Mouse (Mus musculus): ENCODE data around the gene Ly6g5c.
"Not testable (repeated sequence)": the region's sequence is repeated elsewhere in the genome, so short reads cannot be mapped to it uniquely, and the experiment has no call there.

Gene Ly6g5c

DNA sequence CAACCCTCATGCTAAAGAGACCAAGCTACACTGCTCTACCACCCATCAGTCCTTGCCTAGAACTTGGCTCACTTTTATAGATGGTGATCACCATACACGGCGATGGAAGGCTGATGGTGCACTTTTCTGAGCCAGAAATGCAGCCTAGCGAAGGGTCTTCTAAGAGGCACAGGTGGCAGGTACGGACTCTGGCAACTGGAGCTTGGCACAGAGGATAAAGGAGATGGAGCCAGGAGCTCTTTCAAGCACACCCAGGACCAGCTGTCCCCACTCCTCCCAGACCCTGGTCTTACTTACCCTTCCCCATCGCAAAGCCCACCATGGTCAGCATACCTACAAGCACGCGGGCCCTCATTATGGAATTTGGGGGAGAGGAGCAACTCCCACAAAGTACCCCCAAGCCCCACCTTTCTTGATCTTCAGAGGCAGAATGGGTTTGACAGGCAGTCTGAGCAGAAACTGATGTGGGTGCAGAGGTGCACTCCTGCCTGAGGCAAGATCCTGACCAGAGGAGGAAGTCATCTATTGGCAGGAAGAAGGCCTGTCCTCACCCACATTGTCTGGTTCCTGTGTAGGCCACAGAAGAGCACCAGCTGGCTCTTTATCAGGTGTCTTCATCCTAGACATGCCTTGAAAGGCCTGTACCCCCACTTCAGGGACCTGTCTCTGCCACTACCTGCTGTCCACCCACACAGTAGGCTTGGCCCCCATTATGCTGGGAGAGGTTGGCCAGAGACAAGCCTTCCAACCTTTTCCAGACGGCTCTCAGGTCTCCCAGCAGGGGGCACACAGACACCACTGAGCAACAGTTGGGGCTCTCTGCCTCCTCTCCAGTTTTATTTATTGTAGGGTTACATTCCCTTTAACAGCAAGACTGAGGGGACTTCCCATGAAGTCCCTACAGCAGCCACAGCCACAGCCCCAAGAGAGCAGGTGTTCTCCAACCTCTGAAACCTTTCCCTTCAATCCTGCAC is 7.3 kb downstream of the Ly6g5c start, which contains the start of gene Ly6g5b:
Ly6g5b (minus strand) TSS at position 383 of the 974 bp plus-strand sequence.
- no peak for DNase-seq

DNA sequence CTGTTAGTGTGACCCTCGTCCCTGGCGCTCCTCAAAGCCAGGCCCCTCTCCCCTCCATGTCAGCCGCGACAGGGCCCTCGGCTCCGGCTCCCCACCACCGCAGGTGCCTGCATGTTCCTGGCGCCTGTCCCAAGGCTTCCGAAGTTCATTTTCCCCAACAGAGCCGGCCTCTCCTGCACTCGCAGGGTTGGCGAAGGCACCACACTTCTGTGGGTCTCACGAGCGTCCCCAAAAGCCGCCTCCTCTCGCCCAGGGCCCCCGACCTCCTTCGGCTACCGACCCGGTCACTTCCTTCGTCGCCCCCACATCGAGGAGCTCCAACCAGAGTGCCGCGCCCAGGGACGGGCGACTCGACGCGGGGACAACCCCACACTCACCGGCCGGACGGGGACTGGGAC is 12.7 kb downstream of the Ly6g5c start:
- DNase-seq: no peak

DNA sequence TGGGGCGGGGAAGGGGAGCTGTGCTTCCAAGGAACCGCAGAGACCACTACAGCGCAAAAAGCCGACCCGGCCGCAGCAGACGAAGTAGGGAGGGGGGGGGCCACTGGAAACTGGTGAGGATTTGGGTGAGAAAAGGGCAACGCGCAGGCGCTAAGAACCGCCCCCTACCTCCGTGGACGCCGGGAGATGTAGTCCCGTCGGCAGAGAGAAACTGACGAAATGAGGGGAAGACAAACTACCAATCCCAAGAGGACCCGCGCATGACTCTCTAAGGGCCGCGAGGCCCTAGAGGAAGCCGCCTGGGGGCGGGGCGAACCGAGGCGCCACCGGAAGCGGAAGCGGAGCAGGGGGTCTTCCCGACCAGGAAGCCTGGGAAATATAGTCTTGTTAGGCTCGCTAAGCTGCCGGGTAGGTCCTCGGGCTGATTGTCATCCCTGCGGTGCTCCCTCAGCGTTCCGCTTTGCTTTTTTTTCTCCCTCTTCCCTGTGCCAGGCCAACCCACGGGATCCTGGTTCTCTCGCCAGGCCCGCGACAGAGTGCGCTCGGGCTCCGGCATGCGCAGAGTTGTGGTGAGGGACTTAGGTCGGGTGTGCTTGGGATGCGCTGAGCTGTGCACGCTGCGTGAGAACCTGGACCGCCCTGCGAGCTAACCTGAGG is 13.2 kb downstream of the Ly6g5c start, which contains the start of gene Gpank1:
Gpank1 (plus strand) TSS at position 313 of the 657 bp plus-strand sequence.
- peak; percentile 96 for DNase-seq

DNA sequence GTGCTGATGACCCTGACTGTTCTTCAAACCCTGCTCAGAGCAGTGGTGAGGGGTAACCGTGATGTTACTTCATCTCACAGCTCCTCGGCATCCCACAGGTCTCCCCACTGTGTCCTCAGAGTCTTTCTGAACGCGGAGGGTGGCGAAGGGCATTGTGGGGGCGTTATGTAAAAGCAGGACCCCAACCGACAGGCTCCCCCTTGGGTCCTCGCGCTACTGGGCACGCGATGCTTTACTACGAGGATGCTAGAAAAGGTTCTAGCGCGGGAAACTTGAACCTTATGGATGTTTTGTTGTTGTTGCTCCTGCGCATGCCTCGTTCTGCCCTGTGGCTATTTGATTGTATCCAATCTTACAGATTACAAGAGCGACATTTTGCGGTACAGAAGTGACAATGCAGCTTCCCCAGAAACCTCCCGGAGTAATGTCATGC is 13.8 kb downstream of the Ly6g5c start, which contains the start of gene Csnk2b:
Csnk2b (minus strand) TSS at position 183 of the 433 bp plus-strand sequence.
- peak; percentile 60 for DNase-seq

DNA sequence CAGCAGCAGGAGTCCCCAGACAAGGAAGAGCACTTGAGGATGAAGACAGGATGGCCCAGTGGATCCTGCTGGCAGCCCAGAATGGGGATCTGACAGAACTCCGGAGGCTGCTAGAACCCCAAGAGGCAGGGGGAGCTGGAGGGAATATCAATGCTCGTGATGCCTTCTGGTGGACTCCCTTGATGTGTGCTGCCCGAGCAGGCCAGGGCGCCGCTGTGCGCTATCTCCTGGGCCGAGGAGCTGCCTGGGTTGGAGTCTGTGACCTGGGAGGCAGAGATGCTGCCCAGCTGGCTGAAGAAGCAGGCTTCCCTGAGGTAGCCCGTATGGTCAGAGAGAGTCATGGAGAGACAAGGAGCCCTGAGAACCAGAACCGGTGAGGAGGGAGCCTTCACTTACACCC is 15.2 kb downstream of the Ly6g5c start:
- DNase-seq: not testable (repeated sequence)

DNA sequence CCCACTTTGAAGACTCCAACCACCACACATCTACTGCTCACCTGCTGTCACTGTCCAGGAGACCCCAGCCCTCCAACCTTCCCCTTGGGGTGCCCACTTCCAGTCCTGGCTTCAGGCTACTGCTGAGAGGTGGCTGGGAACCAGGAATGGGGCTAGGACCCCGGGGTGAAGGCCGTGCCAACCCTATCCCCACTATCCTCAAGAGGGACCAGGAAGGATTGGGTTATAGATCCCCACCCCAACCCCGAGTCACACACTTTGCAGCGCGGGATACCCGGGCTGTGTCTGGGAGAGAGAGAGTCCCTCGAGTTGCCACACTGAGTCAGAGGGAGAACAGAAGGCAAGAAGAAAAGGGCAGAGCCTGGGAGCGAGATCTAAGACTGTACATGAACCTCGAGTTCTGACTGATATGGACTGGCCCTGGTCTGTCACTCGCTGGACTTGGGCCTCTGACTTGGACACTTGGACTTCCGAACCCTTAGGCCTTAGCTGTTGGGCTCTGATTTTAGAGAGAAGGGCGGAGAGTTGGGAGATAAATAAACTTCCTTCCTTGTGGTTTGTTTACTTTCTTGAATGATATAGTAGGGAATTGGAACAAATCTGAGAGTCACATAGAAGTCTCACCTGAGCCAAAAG is 16.3 kb downstream of the Ly6g5c start:
- DNase-seq: not testable (repeated sequence)

DNA sequence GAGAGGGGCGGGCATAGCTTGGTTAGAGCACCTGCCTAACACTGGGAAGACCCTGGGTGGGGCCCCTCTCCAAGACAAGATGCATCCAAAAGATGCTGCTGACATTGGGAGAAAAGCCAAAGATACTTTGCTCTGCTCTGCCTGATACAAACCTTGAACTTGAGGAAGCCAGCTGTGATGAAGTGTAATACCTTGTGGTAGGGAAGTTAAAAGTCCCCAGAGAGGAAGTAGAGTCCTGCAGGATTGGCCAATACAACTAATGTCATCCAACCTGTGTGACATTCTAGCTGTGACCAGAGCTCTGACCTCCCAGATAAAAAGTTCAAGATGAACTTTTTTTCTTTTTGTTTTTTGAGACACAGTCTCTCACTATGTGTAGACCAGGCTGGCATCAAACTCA is 17.0 kb downstream of the Ly6g5c start:
- no peak for DNase-seq

DNA sequence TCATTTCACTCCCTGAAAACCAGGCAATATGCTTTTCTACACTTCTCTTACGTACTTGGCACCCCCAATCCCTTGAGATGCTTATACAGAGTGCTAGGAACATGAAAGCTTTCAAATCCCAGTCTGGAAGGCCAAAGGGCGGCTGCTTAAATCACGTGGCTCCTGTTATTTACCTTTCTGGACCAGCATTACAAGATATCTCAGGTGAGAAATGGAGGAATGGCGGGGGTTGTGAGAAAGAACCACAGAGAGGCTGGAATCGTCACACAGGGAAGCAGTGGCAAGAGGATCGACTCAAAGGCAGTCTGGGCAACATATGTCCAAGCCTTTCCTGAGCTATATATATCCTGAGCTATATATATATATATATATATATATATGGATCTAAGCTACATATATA is 17.5 kb downstream of the Ly6g5c start:
- no peak for DNase-seq

DNA sequence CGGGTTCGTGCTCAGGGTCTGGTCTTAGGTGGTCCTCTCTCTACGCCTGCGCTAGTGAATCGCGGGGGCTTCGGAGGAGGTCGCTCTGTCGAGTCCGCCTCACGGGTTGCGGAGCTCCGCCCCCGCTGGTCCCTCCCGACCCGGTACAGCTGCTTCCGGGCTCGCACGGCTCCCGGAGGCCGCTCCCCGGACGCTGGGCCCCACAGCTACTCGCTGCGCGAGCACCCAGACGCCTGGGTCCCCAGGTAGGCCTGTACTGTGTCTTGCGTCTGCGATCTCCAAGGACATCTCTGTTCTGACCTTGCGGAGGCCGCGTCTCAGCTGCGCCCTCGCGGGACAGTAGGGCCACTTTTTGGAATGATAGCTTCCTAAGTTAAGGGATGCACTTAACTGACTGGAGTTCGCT is 18.1 kb downstream of the Ly6g5c start, which contains the start of gene D17H6S53E:
D17H6S53E (plus strand) TSS at position 168 of the 406 bp plus-strand sequence.
- DNase-seq: peak; percentile 73

DNA sequence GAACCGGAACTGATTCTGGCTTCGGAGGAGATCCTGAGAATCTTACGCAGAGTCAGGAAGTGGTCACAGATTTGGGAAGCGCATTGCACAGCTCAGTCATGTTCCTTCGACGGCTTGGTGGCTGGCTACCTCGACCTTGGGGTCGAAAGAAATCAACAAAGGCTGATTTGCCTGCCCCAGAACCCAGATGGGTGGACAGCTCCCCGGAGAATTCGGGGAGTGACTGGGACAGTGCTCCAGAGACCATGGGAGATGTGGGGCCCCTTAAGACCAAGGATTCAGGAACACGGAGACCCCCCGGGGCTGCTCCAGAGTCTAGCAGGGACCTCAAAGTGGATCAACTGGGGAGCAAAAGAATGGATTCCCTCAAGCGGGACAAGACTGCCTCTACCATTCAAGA is 18.9 kb downstream of the Ly6g5c start:
- no peak for DNase-seq

DNA sequence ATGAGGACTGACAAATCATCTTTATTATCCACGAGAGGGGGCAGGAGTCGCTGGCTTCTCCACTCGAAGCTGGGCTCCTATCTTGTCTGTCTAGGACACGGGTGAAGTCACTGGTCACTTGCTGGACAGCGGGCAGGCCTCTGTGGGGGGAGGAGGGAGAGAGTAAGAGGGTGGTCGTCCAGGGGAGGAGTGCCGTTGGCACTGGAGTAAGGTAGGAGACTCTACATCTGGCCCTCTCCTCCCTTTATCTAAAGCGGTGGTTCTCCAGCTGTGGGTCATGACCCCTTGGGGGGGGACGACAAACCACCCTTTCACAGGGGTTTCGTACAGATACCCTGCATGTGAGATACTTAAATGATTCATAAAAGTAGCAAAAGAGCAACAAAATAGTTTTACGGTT is 20.9 kb downstream of the Ly6g5c start:
- DNase-seq: no peak

DNA sequence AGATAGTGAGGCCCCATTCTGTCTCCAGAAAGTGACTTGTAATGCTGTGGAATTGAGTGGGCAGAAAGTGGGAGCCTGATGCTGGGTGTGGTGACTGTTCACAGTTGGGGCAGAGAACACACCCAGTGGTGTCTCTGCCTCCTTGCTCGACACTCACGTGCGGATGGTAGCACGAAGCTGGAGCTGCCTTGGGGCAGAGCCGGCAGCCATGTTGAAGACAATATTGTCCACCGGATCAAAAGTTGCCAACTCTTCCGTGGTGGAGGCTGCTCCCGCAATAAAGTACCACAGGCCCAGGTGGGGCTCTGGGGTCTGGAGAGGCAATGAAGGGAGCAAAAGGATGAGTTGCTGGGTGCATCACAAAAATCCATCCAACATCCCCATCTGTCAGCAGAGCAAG is 23.0 kb downstream of the Ly6g5c start:
- no peak for DNase-seq

DNA sequence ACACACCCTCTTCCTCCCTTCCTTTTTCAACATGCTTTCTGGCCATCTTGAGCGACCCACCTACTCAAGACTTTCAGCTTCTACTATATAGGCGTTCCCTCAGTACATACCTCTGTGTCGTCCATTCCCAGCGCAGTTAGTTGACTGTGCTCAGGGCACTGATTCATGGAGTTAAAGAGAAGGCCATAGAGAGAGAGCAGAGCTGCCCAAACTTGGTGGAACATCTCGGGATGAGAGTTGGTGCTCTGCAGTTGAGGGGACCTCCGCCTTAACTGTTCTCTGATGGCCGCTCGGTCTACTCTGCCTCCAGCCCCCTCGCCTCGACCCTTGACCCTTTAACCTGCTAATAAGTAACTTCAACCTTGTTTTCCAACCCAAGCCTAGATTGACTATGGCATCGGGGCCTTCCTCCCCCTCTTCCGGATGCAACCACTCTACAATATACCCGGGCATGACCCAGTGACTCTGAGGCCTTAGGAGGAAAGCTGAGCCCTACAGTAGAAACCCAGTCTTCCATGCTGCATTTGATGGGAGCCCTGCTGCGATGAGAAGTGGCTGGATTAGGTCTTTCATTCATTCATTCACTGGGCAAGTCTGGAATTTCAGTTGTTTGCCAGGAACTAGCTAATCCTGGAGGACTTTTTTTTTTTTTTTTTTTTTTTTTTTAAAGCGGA is 23.6 kb downstream of the Ly6g5c start, which contains the start of gene Apom:
Apom (minus strand) TSS at position 551 of the 674 bp plus-strand sequence.
- no peak for DNase-seq

DNA sequence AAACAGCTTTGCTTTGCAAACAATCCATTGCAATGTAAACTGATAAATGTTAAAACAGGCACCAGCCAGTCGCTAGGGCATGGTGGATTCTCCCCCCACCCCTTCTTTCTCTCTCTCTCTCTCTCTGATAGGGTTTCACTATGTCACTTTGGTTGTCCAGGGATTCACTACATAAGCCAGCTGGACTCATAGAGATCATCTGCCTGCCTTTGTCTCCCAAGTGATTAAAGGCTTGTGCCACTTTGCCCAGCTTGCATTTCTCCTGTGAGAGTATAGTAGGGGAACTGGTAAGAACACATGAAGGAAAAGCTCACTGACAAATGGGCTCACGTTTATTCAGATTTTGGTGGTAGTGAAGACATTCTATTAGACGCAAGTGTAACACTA is 24.1 kb downstream of the Ly6g5c start:
- DNase-seq: no peak

DNA sequence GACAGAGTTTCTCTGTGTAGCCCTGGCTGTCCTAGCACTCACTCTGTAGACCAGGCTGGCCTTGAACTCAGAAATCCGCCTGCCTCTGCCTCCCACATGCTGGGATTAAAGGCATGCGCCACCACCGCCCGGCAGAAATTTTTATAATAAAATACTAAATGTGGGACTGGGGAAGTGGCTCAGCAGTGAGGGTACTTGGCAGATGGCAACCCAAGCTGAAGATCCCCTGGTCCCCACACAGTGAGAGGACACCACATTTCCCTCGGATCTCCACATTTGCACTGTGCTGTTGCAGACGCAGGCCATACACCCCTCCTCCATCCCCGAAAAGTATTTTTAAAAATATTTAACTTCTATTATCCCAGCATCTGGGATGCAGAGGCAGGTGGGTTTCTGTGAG is 25.4 kb downstream of the Ly6g5c start:
- no peak for DNase-seq

DNA sequence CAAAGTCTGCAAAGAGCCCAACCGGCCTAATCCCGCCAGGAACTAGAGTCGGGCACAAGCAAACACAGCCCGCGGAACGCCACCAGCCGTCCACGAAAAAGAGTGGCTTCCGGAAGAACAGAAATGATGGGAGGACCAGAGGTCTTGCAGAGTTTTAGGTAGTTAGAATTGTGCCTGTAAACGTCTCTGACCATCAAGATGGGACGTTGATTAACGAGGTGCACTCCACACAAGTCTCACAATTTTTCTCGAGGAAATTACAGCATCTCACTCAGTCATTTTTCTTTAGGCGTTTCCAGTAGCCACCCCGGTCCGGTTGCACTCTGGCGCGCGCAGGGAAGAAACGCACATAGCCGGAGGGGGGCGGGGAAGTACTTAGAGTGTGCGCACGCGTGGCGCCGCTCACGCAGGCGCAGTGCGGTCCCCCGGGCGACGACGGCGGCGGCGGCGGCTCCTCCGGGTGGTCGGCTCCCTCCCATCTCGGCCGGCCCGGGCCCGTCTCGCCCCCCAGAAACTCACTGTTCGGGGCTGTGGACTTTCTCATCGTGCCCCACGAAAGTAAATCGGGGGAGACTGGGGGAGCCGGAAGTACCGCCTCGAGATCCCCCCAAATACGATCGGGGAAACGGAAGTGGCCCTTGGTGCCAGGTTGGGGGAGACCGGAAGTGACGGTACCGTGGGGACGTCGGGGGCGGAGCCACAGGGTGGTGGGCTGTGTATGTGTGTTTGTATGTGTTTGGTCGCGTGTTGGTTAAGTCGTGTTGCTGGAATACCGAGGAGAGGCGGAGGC is 26.9 kb downstream of the Ly6g5c start, which contains the start of gene Bag6:
Bag6 (plus strand) TSS at position 378 of the 790 bp plus-strand sequence.
- peak; percentile 96 for DNase-seq

DNA sequence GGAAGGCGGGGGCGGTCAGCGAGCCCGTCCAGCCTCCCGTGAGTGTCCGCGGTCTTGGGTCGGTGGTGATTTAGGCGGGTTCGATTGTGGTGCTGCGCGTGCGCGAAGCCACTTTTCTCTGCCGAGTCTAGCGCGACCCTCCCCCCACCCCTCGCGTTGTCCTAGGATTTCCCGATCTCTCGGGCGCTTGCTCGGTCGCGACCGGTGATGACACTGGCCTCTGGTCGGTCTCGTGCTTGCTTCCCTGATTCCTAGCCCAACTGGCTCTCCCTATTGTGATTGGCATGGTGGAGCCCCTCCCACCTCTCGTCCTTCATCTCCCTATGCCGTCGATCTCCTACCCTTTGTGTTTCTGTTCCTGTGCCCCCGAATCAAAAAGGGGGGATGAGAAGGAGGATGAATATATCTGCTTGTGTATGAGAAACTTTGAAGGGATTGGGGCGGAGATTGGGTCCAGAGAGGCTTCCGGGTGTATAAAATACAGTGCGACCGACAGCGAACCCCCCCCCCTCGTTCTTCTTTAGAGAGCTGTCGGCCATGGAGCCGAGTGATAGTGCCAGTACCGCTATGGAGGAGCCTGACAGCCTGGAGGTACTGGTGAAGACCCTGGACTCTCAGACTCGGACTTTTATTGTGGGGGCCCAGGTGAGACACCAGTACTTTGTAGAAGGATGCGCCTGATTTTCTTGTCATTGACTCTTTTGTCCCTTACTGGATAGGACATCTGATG is 27.7 kb downstream of the Ly6g5c start:
- DNase-seq: no peak

DNA sequence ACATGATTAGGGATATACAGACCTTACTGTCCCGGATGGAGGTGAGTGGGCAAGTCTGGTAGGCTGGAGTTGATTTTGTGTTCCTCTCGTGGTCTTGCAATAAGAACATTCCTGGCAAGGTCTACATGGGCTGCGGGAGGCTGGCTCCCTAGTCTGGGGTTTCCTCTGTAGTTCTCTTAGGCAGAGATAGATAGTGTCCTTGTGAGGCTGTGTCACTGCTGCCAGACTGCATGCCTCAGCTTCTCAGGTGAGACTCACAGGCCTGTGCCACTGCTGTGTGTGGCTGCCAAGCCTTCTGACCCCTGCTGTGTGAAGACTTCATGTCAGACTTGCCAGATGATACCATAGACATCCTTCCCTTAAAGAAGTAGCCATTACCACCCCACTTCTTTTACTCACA is 31.2 kb downstream of the Ly6g5c start:
- no peak for DNase-seq

DNA sequence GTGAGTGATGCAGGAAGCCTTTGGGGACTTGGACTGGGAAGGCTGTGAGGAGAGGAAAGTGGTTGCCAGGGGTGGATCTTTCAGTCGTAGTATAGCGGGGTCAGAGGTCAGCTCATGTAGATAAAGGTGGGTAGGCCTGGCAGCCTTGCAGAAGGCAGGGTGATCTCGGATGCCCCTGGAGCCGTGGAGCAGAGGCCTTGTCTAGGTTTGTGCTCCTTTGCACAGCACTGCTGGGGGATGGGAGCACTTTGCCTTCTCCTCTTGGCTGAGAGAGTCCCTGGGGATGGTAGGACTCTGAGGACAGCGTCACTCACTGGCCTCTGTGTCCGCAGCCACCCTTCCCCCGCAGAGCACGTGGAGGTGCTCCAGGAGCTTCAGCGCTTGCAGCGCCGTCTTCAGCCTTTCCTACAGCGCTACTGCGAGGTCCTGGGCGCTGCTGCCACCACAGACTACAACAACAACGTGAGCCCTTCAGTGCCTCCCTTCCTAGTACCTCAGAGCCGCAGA is 32.5 kb downstream of the Ly6g5c start:
- DNase-seq: no peak

DNA sequence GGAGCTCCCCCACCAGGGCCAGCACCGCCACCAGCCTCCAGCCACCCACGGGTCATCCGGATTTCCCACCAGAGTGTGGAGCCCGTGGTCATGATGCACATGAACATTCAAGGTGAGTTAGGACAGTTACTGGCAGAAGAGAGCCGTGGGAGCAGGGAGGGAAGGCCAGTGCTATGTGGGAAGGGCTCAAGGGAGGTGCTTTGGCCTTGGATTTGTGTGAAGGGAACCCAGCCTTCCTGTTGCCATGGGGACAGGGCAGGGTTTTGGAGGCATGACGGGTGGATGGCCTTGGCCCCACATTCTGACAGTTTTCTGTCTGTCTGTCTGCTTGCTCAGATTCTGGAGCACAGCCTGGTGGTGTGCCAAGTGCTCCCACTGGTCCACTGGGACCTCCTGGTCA is 33.9 kb downstream of the Ly6g5c start:
- no peak for DNase-seq

DNA sequence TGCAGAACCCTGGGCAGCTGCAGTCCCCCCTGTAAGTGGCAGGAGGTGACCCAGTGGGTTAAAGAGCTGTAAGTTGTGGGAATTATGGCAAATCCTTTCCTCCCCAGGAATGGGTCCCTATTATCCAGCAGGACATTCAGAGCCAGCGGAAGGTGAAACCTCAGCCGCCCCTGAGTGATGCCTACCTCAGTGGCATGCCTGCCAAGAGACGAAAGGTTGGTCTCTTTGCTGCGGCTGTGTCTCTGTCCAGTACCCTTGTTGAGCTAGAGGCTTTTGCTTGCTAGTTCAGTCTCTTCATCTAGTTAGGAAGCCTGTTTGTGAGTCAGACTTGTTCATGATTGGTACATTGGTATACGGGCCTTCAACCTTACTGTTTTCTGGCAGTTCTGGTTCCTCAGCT is 38.1 kb downstream of the Ly6g5c start:
- DNase-seq: no peak
